8 mouse cellular contexts compared by ENCODE assay signal in the genomic region with DNA sequence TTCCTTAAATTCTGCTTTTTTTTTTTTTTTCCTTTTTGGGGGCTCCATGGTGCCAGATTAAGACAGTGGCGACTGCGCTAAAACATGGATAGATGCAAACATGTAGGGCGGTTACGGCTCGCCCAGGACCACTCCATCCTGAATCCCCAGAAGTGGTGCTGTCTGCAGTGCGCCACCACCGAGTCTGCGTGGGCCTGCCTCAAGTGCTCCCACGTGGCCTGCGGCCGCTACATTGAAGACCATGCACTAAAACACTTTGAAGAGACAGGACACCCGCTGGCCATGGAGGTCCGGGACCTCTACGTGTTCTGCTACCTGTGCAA. TPM values are rescaled to one million over a fixed set of nuclear protein-coding genes. Genes with fewer than 3 reads are reported as not detected.
A peak's percentile ranks its signal among the peaks of the same experiment; 100 is the strongest.
DNase-seq lines count a peak whose midpoint lies in the region; ATAC-seq and TF ChIP-seq lines count a peak whose summit lies in the region.

No protein-coding gene starts in this region.

- peak overlapping the region; percentile 66 for H3K4me3 ChIP-seq in heart, embryonic 10.5 days
- peak overlapping the region; percentile 82 for H3K4me3 ChIP-seq in E14TG2a.4 (replicated peaks; ENCODE audit: low read length)
- H3K4me3 ChIP-seq in forebrain, embryonic 13.5 days = peak overlapping the region; percentile 32
- H3K4me3 ChIP-seq in liver, embryonic 12.5 days = peak overlapping the region; percentile 46

- H3K36me3 ChIP-seq in heart, embryonic 10.5 days = 0 out of 2 replicates have a peak, but pooled peaks cover 8% of the 10 kb centered on the region
- peaks cover 22% of the 10 kb centered on the region for H3K36me3 ChIP-seq in E14TG2a.4 (ENCODE audit: insufficient read depth, low read length)
- H3K36me3 ChIP-seq in forebrain, embryonic 13.5 days (ENCODE audit: poor library complexity, severe bottlenecking) = peaks cover 27% of the 10 kb centered on the region
- peaks cover 42% of the 10 kb centered on the region for H3K36me3 ChIP-seq in liver, embryonic 12.5 days

- H3K27me3 ChIP-seq in heart, embryonic 10.5 days (ENCODE audit: insufficient read depth, poor library complexity, severe bottlenecking) = peaks cover 43% of the 10 kb centered on the region
- peaks cover 9% of the 10 kb centered on the region for H3K27me3 ChIP-seq in E14TG2a.4 (ENCODE audit: insufficient read depth, low read length)
- peaks cover 27% of the 10 kb centered on the region for H3K27me3 ChIP-seq in forebrain, embryonic 13.5 days
- peaks cover 37% of the 10 kb centered on the region for H3K27me3 ChIP-seq in liver, embryonic 12.5 days (replicated peaks)

- peak; percentile 37; the same call in 1 of the 2 replicates for ATAC-seq in forebrain, embryonic 13.5 days
- peak; percentile 8; the same call in 1 of the 2 replicates for ATAC-seq in liver, embryonic 12.5 days

- H3K4me1 ChIP-seq in heart, embryonic 10.5 days = peaks cover 23% of the 10 kb centered on the region
- H3K4me1 ChIP-seq in E14TG2a.4 (replicated peaks; ENCODE audit: low read depth, low read length) = peaks cover 59% of the 10 kb centered on the region
- peaks cover 18% of the 10 kb centered on the region for H3K4me1 ChIP-seq in forebrain, embryonic 13.5 days
- peaks cover 12% of the 10 kb centered on the region for H3K4me1 ChIP-seq in liver, embryonic 12.5 days

- peak overlapping the region; percentile 64 for H3K4me2 ChIP-seq in forebrain, embryonic 13.5 days
- H3K4me2 ChIP-seq in liver, embryonic 12.5 days = peak overlapping the region; percentile 71

- H3K9ac ChIP-seq in forebrain, embryonic 13.5 days = peak overlapping the region; percentile 58
- H3K9ac ChIP-seq in liver, embryonic 12.5 days = 0 out of 2 replicates have a peak overlapping the region, but pooled peaks have one; percentile 36

- intact Hi-C loops in heart, postnatal 25 days (cut with DNase I) = loop anchor here (10.0 kb wide), 1 partner anchor 297 kb away; no protein-coding TSS in a partner anchor
- intact Hi-C loops in gastrocnemius, postnatal 14 days (cut with DNase I; ENCODE audit: low total_unique reads) = loop anchor here (5.0 to 10.0 kb wide), 3 partner anchors 35 to 157 kb away; a partner anchor contains a TSS

- TF ChIP-seq CTCF in E14TG2a.4 (conservative IDR thresholded peaks at IDR 0.05; ENCODE audit: low read length) = no peak

- peak overlapping the region; percentile 75 for H3K27ac ChIP-seq in heart, embryonic 10.5 days
- no peak overlapping the region for H3K27ac ChIP-seq in forebrain, embryonic 13.5 days
- H3K27ac ChIP-seq in liver, embryonic 12.5 days = no peak overlapping the region

- WGBS in heart, embryonic 10.5 days = 11% methylated on average over 14 of the region's 14 CpGs
- WGBS in forebrain, embryonic 13.5 days = 15% methylated on average over 14 of the region's 14 CpGs
- 35% methylated on average over 14 of the region's 14 CpGs for WGBS in liver, embryonic 12.5 days (ENCODE audit: insufficient replicate concordance)

- DNase-seq in heart, embryonic 10.5 days (ENCODE audit: low spot score) = no peak
- no peak for DNase-seq in heart, postnatal 25 days (ENCODE audit: low spot score)
- no peak for DNase-seq in ovary, adult 18-20 months (ENCODE audit: low spot score)
- DNase-seq in embryo, embryonic 11 days = no peak
- no peak for DNase-seq in gastrocnemius, postnatal 14 days

- no peaks in the 10 kb centered on the region for H3K9me3 ChIP-seq in heart, embryonic 10.5 days
- no peaks in the 10 kb centered on the region for H3K9me3 ChIP-seq in E14TG2a.4 (ENCODE audit: low read length)
- H3K9me3 ChIP-seq in forebrain, embryonic 13.5 days (replicated peaks) = no peaks in the 10 kb centered on the region
- no peaks in the 10 kb centered on the region for H3K9me3 ChIP-seq in liver, embryonic 12.5 days (replicated peaks)

RNA-seq across cellular contexts. Expression of a gene that starts 16.2 kb away (rescaled TPM):
- 320 and 356 TPM in 2 replicates for polyA plus RNA-seq in heart, embryonic 10.5 days (2016; fragmentation: Nextera tagmentation; extraction: Ambion mirVana)
- 100 to 1,000 TPM; 121 to 131 TPM for total RNA-seq in heart, postnatal 25 days (2021)
- 295 and 350 TPM in 2 replicates for polyA plus RNA-seq in forebrain, embryonic 13.5 days (2015; fragmentation: Nextera tagmentation; extraction: Ambion mirVana)
- polyA plus RNA-seq in liver, embryonic 12.5 days (2016; fragmentation: Nextera tagmentation; extraction: Ambion mirVana) = 339 and 360 TPM in 2 replicates
- 100 to 1,000 TPM; 147 to 153 TPM for total RNA-seq in gastrocnemius, postnatal 14 days (2021)

RNA-seq across cellular contexts. Expression of a gene that starts 16.9 kb away (rescaled TPM):
- 4.6 and 5.2 TPM in 2 replicates for polyA plus RNA-seq in heart, embryonic 10.5 days (2016; fragmentation: Nextera tagmentation; extraction: Ambion mirVana)
- total RNA-seq in heart, postnatal 25 days (2021) = 1 to 10 TPM; 4.9 to 5.2 TPM
- polyA plus RNA-seq in forebrain, embryonic 13.5 days (2015; fragmentation: Nextera tagmentation; extraction: Ambion mirVana) = 11.6 and 11.8 TPM in 2 replicates
- polyA plus RNA-seq in liver, embryonic 12.5 days (2016; fragmentation: Nextera tagmentation; extraction: Ambion mirVana) = 1.7 and 2.3 TPM in 2 replicates
- 1 to 10 TPM; 3.0 to 3.1 TPM for total RNA-seq in gastrocnemius, postnatal 14 days (2021)

RNA-seq across cellular contexts. Expression of a gene that starts 22.3 kb away (rescaled TPM):
- 0.14 and 0.16 TPM in 2 replicates for polyA plus RNA-seq in heart, embryonic 10.5 days (2016; fragmentation: Nextera tagmentation; extraction: Ambion mirVana)
- 1 to 10 TPM in 1 of 2 experiments, under 1 TPM in 1; 0.55 to 1.0 TPM for total RNA-seq in heart, postnatal 25 days (2021)
- 0.21 and 0.54 TPM in 2 replicates for polyA plus RNA-seq in forebrain, embryonic 13.5 days (2015; fragmentation: Nextera tagmentation; extraction: Ambion mirVana)
- 0.06 and 0.07 TPM in 2 replicates for polyA plus RNA-seq in liver, embryonic 12.5 days (2016; fragmentation: Nextera tagmentation; extraction: Ambion mirVana)
- under 1 TPM; 0.24 to 0.47 TPM for total RNA-seq in gastrocnemius, postnatal 14 days (2021)

RNA-seq across cellular contexts. Expression of a gene that starts 22.6 kb away (rescaled TPM):
- 0.79 TPM in 1 of 2 replicates, not detected in the other for polyA plus RNA-seq in heart, embryonic 10.5 days (2016; fragmentation: Nextera tagmentation; extraction: Ambion mirVana)
- 1 to 10 TPM; 3.8 to 5.6 TPM for total RNA-seq in heart, postnatal 25 days (2021)
- not detected in 2 replicates for polyA plus RNA-seq in forebrain, embryonic 13.5 days (2015; fragmentation: Nextera tagmentation; extraction: Ambion mirVana)
- polyA plus RNA-seq in liver, embryonic 12.5 days (2016; fragmentation: Nextera tagmentation; extraction: Ambion mirVana) = not detected in 2 replicates
- total RNA-seq in gastrocnemius, postnatal 14 days (2021) = 1 to 10 TPM; 1.3 to 2.2 TPM

RNA-seq across cellular contexts. Expression of a gene that starts 41.5 kb away (rescaled TPM):
- 3.2 and 4.5 TPM in 2 replicates for polyA plus RNA-seq in heart, embryonic 10.5 days (2016; fragmentation: Nextera tagmentation; extraction: Ambion mirVana)
- total RNA-seq in heart, postnatal 25 days (2021) = 1 to 10 TPM; 3.3 to 4.0 TPM
- polyA plus RNA-seq in forebrain, embryonic 13.5 days (2015; fragmentation: Nextera tagmentation; extraction: Ambion mirVana) = 10.2 and 11.2 TPM in 2 replicates
- polyA plus RNA-seq in liver, embryonic 12.5 days (2016; fragmentation: Nextera tagmentation; extraction: Ambion mirVana) = 5.0 and 6.2 TPM in 2 replicates
- total RNA-seq in gastrocnemius, postnatal 14 days (2021) = 1 to 10 TPM; 3.2 to 4.3 TPM

Comparison
In these comparisons a context has a peak if more than half of its experiments do, and no peak if none do; other contexts are left out.
1. H3K4me3 ChIP-seq: peak in every context shown above with its lines; median percentile 82 in E14TG2a.4; 66 in heart, embryonic 10.5 days; 46 in liver, embryonic 12.5 days; 32 in forebrain, embryonic 13.5 days.